In the genomic region with DNA sequence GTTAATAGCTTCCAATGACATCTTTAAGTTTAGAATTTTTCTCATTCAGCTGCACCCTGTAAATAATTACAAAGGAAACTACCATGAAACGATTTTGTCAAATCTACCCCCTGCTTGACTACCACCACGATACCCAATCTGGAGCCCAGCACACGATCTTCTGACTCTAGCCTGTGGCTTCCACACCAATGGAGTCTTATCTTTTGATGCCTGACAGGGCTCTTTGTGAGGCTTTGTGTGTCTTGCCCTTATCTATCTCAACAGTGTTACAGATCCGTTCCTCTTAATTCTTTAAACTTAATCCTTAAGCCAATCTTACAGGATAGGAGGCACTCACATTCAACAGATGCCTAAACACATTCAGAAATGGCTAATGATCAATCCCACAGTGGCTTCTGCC, we compare ENCODE assay signal across 31 mouse cellular contexts. TPM values are rescaled to one million over a fixed set of nuclear protein-coding genes. Genes with fewer than 3 reads are reported as not detected.
A peak's percentile ranks its signal among the peaks of the same experiment; 100 is the strongest.
DNase-seq lines count a peak whose midpoint lies in the region; ATAC-seq and TF ChIP-seq lines count a peak whose summit lies in the region.
"Had no signal": no experiment of that assay in that cellular context is flagged by ENCODE, and none has a peak within 500 bp of the region (broad histone marks: within the 10 kb centered on the region; RNA-seq: fewer than 3 reads in every experiment).

No protein-coding gene starts in this region.

- no peak for TF ChIP-seq POLR2A in MEL (IDR thresholded peaks at IDR 0.05; ENCODE audit: control insufficient read depth in 1 of 2, insufficient read depth in 1 of 2, low read depth in 1 of 2, low read length in 2 of 2, poor library complexity in 1 of 2)

- no peak for TF ChIP-seq CTCF in MEL (IDR thresholded peaks at IDR 0.05 in 2 of 3, conservative IDR thresholded peaks at IDR 0.05 in 1 of 3; ENCODE audit: control insufficient read depth in 1 of 3, insufficient read depth in 1 of 3, low read depth in 2 of 3, low read length in 3 of 3, poor library complexity in 1 of 3, severe bottlenecking in 1 of 3)
- no peak for TF ChIP-seq CTCF in liver, postnatal 0 days (IDR thresholded peaks at IDR 0.05; ENCODE audit: low read depth)

- no peaks in the 10 kb centered on the region for H3K27me3 ChIP-seq in MEL (ENCODE audit: control insufficient read depth in 1 of 2, insufficient read depth in 2 of 2, low read length in 2 of 2)
- H3K27me3 ChIP-seq in liver, embryonic 12.5 days (replicated peaks) = no peaks in the 10 kb centered on the region
- H3K27me3 ChIP-seq in liver, postnatal 0 days (ENCODE audit: insufficient read depth, low read length) = no peaks in the 10 kb centered on the region
- H3K27me3 ChIP-seq: embryonic facial prominence, embryonic 13.5 days; forebrain, embryonic 15.5 days; hindbrain, embryonic 13.5 days; limb, embryonic 15.5 days; neural tube, embryonic 12.5 days had no signal

- WGBS in liver, embryonic 12.5 days (ENCODE audit: insufficient replicate concordance) = 7% methylated on average over 4 of the region's 4 CpGs
- 21% methylated on average over 4 of the region's 4 CpGs for WGBS in liver, postnatal 0 days (ENCODE audit: insufficient replicate concordance)

- H3K27ac ChIP-seq in MEL (ENCODE audit: control insufficient read depth, low read depth, low read length) = no peak overlapping the region
- no peak overlapping the region for H3K27ac ChIP-seq in liver, embryonic 12.5 days
- no peak overlapping the region for H3K27ac ChIP-seq in liver, postnatal 0 days (ENCODE audit: low read depth)
- H3K27ac ChIP-seq: embryonic facial prominence, embryonic 13.5 days; forebrain, embryonic 10.5 days; forebrain, embryonic 15.5 days; heart, adult 2 months; hindbrain, embryonic 13.5 days; kidney, postnatal 0 days; limb, embryonic 10.5 days; limb, embryonic 15.5 days; neural tube, embryonic 12.5 days had no signal

- 0 out of 4 replicates have a peak, but pooled peaks cover 0 to 2% of the 10 kb centered on the region in 2 experiments for H3K4me1 ChIP-seq in MEL (ENCODE audit: control insufficient read depth in 1 of 2, insufficient read depth in 2 of 2, low read length in 2 of 2)
- peaks cover 11% of the 10 kb centered on the region for H3K4me1 ChIP-seq in liver, embryonic 12.5 days
- H3K4me1 ChIP-seq in liver, postnatal 0 days (ENCODE audit: insufficient read depth) = no peaks in the 10 kb centered on the region
- H3K4me1 ChIP-seq: embryonic facial prominence, embryonic 13.5 days; limb, embryonic 15.5 days; neural tube, embryonic 12.5 days had no signal

- TF ChIP-seq RAD21 in MEL (IDR thresholded peaks at IDR 0.05; ENCODE audit: low read depth, low read length) = no peak

- peak; percentile 74 to 81 for TF ChIP-seq EP300 in MEL (IDR thresholded peaks at IDR 0.05; ENCODE audit: low read depth in 1 of 2, low read length in 2 of 2)
- peak; percentile 43; the same call in 1 of the 2 replicates for TF ChIP-seq EP300 in liver, postnatal 0 days (IDR thresholded peaks at IDR 0.05; ENCODE audit: low read depth)

- peaks cover 0 to 2% of the 10 kb centered on the region in 2 experiments; a peak in 1 of 4 replicates for H3K36me3 ChIP-seq in MEL (ENCODE audit: control insufficient read depth in 1 of 2, insufficient read depth in 2 of 2, low read length in 2 of 2)
- no peaks in the 10 kb centered on the region for H3K36me3 ChIP-seq in liver, embryonic 12.5 days
- no peaks in the 10 kb centered on the region; the same call in 1 of the 2 replicates for H3K36me3 ChIP-seq in liver, postnatal 0 days (replicated peaks; ENCODE audit: insufficient read depth, low read length)
- H3K36me3 ChIP-seq: embryonic facial prominence, embryonic 13.5 days; forebrain, embryonic 10.5 days; forebrain, embryonic 15.5 days; hindbrain, embryonic 13.5 days; limb, embryonic 10.5 days; limb, embryonic 15.5 days; neural tube, embryonic 12.5 days had no signal

- peak; percentile 91 for ATAC-seq in liver, embryonic 12.5 days
- peak; percentile 57 for ATAC-seq in liver, postnatal 0 days
- ATAC-seq in granulocyte monocyte progenitor cell, adult 5-6 weeks (replicated peaks; ENCODE audit: poor library complexity, severe bottlenecking) = no peak
- ATAC-seq: forebrain, embryonic 15.5 days; intestine, embryonic 16.5 days; midbrain, embryonic 16.5 days had no signal

- DNase-seq in MEL (ENCODE audit: low read depth, low spot score) (peak; percentile 65), MEL-GATA-1-ER (ENCODE audit: extremely low read depth, low read depth) (peak; percentile 61)
- DNase-seq in liver, postnatal 0 days = no peak
- DNase-seq in right cerebral cortex, adult 18-20 months = no peak
- DNase-seq in kidney, postnatal 14 days = no peak
- DNase-seq: adrenal gland, postnatal 10 days; B cell, adult 2 months; cerebellum, adult 11 months; cerebellum, adult 9-10 months; cerebellum, postnatal 36 days; embryo, embryonic 11 days; gastrocnemius, postnatal 25 days; heart, adult 2 months; heart, postnatal 36 days; kidney, adult 8-10 months; layer of hippocampus, adult 9-11 months; lung, postnatal 4 days; right cerebral cortex, postnatal 4 days; thymus, adult 2 months had no signal

- H3K9ac ChIP-seq in MEL (ENCODE audit: control insufficient read depth, low read depth, low read length, poor library complexity, severe bottlenecking) = no peak overlapping the region
- H3K9ac ChIP-seq in liver, embryonic 12.5 days = no peak overlapping the region
- no peak overlapping the region for H3K9ac ChIP-seq in liver, postnatal 0 days (replicated peaks)
- H3K9ac ChIP-seq: embryonic facial prominence, embryonic 13.5 days; forebrain, embryonic 15.5 days; hindbrain, embryonic 13.5 days; limb, embryonic 15.5 days; neural tube, embryonic 12.5 days had no signal

- H3K9me3 ChIP-seq in MEL (replicated peaks; ENCODE audit: insufficient read depth, low read length) = no peaks in the 10 kb centered on the region
- H3K9me3 ChIP-seq in liver, embryonic 12.5 days (replicated peaks) = no peaks in the 10 kb centered on the region
- no peaks in the 10 kb centered on the region for H3K9me3 ChIP-seq in liver, postnatal 0 days (ENCODE audit: low read length)
- H3K9me3 ChIP-seq: embryonic facial prominence, embryonic 13.5 days; forebrain, embryonic 10.5 days; forebrain, embryonic 15.5 days; hindbrain, embryonic 13.5 days; limb, embryonic 10.5 days; limb, embryonic 15.5 days; neural tube, embryonic 12.5 days had no signal

- H3K4me3 ChIP-seq in MEL (ENCODE audit: control insufficient read depth in 1 of 2, insufficient read depth in 1 of 2, low read depth in 2 of 2, low read length in 2 of 2) = no peak overlapping the region
- no peak overlapping the region for H3K4me3 ChIP-seq in liver, embryonic 12.5 days
- no peak overlapping the region for H3K4me3 ChIP-seq in liver, postnatal 0 days (ENCODE audit: low read depth, low read length)
- H3K4me3 ChIP-seq: embryonic facial prominence, embryonic 13.5 days; forebrain, embryonic 10.5 days; forebrain, embryonic 15.5 days; heart, adult 2 months; hindbrain, embryonic 13.5 days; limb, embryonic 10.5 days; limb, embryonic 15.5 days; neural tube, embryonic 12.5 days had no signal

- peak overlapping the region; percentile 6; the same call in 1 of the 2 replicates for H3K4me2 ChIP-seq in liver, embryonic 12.5 days
- H3K4me2 ChIP-seq in liver, postnatal 0 days (ENCODE audit: low read depth, low read length) = no peak overlapping the region
- H3K4me2 ChIP-seq: embryonic facial prominence, embryonic 13.5 days; forebrain, embryonic 15.5 days; hindbrain, embryonic 13.5 days; limb, embryonic 15.5 days; neural tube, embryonic 12.5 days had no signal

- H3K79me2 ChIP-seq in MEL (ENCODE audit: control insufficient read depth, insufficient read depth, low read length, poor library complexity) = no peaks in the 10 kb centered on the region

TF ChIP-seq in MEL, 35 proteins besides CTCF, POLR2A, EP300 and RAD21:
- TF ChIP-seq RCOR1 (IDR thresholded peaks at IDR 0.05; ENCODE audit: low read depth, low read length) = peak; percentile 49; the same call in 1 of the 2 replicates
- no peak for TF ChIP-seq MEF2A (IDR thresholded peaks at IDR 0.05; ENCODE audit: extremely low read depth, insufficient replicate concordance, low read depth, low read length, poor library complexity, severe bottlenecking)
- TF ChIP-seq TAL1 (IDR thresholded peaks at IDR 0.05; ENCODE audit: low read length) = peak; percentile 64
- TF ChIP-seq BHLHE40 (IDR thresholded peaks at IDR 0.05; ENCODE audit: borderline replicate concordance, low read depth, low read length) = 0 out of 2 replicates have a peak, but pooled peaks have one; percentile 23
- no peak for TF ChIP-seq POLR2AphosphoS5 (IDR thresholded peaks at IDR 0.05; ENCODE audit: borderline replicate concordance, low read depth, low read length)
- TF ChIP-seq ZNF384 (IDR thresholded peaks at IDR 0.05; ENCODE audit: low read depth, low read length) = no peak
- TF ChIP-seq GATA1 (IDR thresholded peaks at IDR 0.05; ENCODE audit: low read depth, low read length) = peak; percentile 87
- TF ChIP-seq ZC3H11A (IDR thresholded peaks at IDR 0.05; ENCODE audit: low read depth, low read length) = no peak
- TF ChIP-seq ETS1 (IDR thresholded peaks at IDR 0.05; ENCODE audit: low read depth, low read length) = peak; percentile 66; the same call in 1 of the 2 replicates
- no peak for TF ChIP-seq USF1 (IDR thresholded peaks at IDR 0.05; ENCODE audit: low read depth, low read length)
- no peak for TF ChIP-seq USF2 (IDR thresholded peaks at IDR 0.05; ENCODE audit: borderline replicate concordance in 1 of 2, insufficient read depth in 1 of 2, low read depth in 1 of 2, low read length in 2 of 2)
- no peak for TF ChIP-seq MAX (IDR thresholded peaks at IDR 0.05; ENCODE audit: low read length)
- TF ChIP-seq CHD1 (IDR thresholded peaks at IDR 0.05; ENCODE audit: low read depth, low read length) = no peak
- no peak for TF ChIP-seq E2F4 (IDR thresholded peaks at IDR 0.05; ENCODE audit: borderline replicate concordance, low read depth, low read length)
- TF ChIP-seq NRF1 (IDR thresholded peaks at IDR 0.05; ENCODE audit: insufficient read depth, low read depth, low read length, poor library complexity, severe bottlenecking) = no peak
- peak; percentile 82 for TF ChIP-seq TCF12 (IDR thresholded peaks at IDR 0.05; ENCODE audit: low read depth, low read length)

RNA-seq across cellular contexts. Expression of gene Ccdc141, which starts 16.4 kb away (rescaled TPM):
- total RNA-seq in MEL (2012; rRNA removed) = 0.52 and 0.54 TPM in 2 replicates
- 1 to 10 TPM in 1 of 2 experiments, not detected in 1; 1.1 TPM for polyA plus RNA-seq in MEL (2012; ENCODE audit: insufficient read depth in 1 of 2, insufficient read length in 2 of 2, low read depth in 1 of 2, low replicate concordance in 2 of 2, missing spikeins in 1 of 2)
- polyA plus RNA-seq in liver, embryonic 12.5 days (2016; fragmentation: Nextera tagmentation; extraction: Ambion mirVana) = 1.9 and 2.9 TPM in 2 replicates
- polyA plus RNA-seq in liver, postnatal 0 days (2015; fragmentation: Nextera tagmentation; extraction: Ambion mirVana) = 2.2 and 3.0 TPM in 2 replicates
- not detected in 2 replicates for total RNA-seq in granulocyte monocyte progenitor cell, adult 5-6 weeks (2014; fragmentation: Nextera tagmentation)
- 0.86 TPM in 1 of 2 replicates, not detected in the other for total RNA-seq in granulocyte monocyte progenitor cell, adult 5-6 weeks (2017)

Comparison
In these comparisons a context has a peak if more than half of its experiments do, and no peak if none do; other contexts are left out.
1. DNase-seq: peak in MEL (single experiment) and MEL-GATA-1-ER (single experiment); none in liver, postnatal 0 days (single experiment), right cerebral cortex, adult 18-20 months (single experiment) and kidney, postnatal 14 days (single experiment).